Mouse (Mus musculus) lung, adult 18-20 months (tissue): Measurements from ENCODE around the gene Shf.
"Not testable (repeated sequence)": the region's sequence is repeated elsewhere in the genome, so short reads cannot be mapped to it uniquely, and the experiment has no call there.

Source experiments
- DNase-seq, 2 experiments: peaks; one replicate each; pipeline ENCODE4 v3.0.0; 2022; ENCODE audit warnings: mixed read lengths in 2 of 2

Shf gene

GRCm38 (mm10) chr2:122368995-122369739 lies at the start of gene Shf:
Gene Shf, minus strand, starts transcription at chr2:122369162.
- peak; percentile 84 to 86 for DNase-seq

- no peak for DNase-seq
Observed at GRCm38 (mm10) chr2:122408928-122409327, 40.0 kb upstream of the Shf start.

GRCm38 (mm10) chr2:122407607-122408006 lies 38.6 kb upstream of the Shf start:
- DNase-seq: no peak

- DNase-seq: no peak
Observed at GRCm38 (mm10) chr2:122396150-122396549, 27.2 kb upstream of the Shf start.

GRCm38 (mm10) chr2:122387135-122387534 lies 18.2 kb upstream of the Shf start:
- DNase-seq: not testable (repeated sequence)

- DNase-seq: no peak
Observed at GRCm38 (mm10) chr2:122385095-122385494, 16.1 kb upstream of the Shf start.

GRCm38 (mm10) chr2:122382121-122382520 lies 13.2 kb upstream of the Shf start:
- DNase-seq: no peak

- DNase-seq: peak in 1 of 2 experiments; percentile 33
Observed at GRCm38 (mm10) chr2:122381329-122382103, 12.6 kb upstream of the Shf start.

GRCm38 (mm10) chr2:122380768-122381311 lies 11.9 kb upstream of the Shf start:
- peak; percentile 35 to 57 for DNase-seq

- no peak for DNase-seq
Observed at GRCm38 (mm10) chr2:122379292-122379650, 10.3 kb upstream of the Shf start.

- DNase-seq: peak; percentile 35 to 63
Observed at GRCm38 (mm10) chr2:122378421-122379291, 9.7 kb upstream of the Shf start.

GRCm38 (mm10) chr2:122377751-122378246 lies 8.8 kb upstream of the Shf start:
- peak; percentile 80 to 82 for DNase-seq

- peak; percentile 97 for DNase-seq
Observed at GRCm38 (mm10) chr2:122377215-122377674, 8.3 kb upstream of the Shf start.

GRCm38 (mm10) chr2:122376041-122376561 lies 7.1 kb upstream of the Shf start:
- peak; percentile 58 to 70 for DNase-seq

GRCm38 (mm10) chr2:122375391-122375991 lies 6.5 kb upstream of the Shf start:
- DNase-seq: peak; percentile 94 to 96

GRCm38 (mm10) chr2:122374666-122375331 lies 5.8 kb upstream of the Shf start:
- DNase-seq: no peak

- no peak for DNase-seq
Observed at GRCm38 (mm10) chr2:122374012-122374411, 5.0 kb upstream of the Shf start.

GRCm38 (mm10) chr2:122372541-122372940 lies 3.6 kb upstream of the Shf start:
- DNase-seq: no peak

GRCm38 (mm10) chr2:122372067-122372466 lies 3.1 kb upstream of the Shf start:
- no peak for DNase-seq

- DNase-seq: no peak
Observed at GRCm38 (mm10) chr2:122370101-122370750, 1.3 kb upstream of the Shf start.
